Mouse (Mus musculus) midbrain, embryonic 16.5 days (tissue): ENCODE measurements around the gene Etv3. TPM values are rescaled to one million over a fixed set of nuclear protein-coding genes. Genes with fewer than 3 reads are reported as not detected.

ENCODE experiments used
- ATAC-seq: fragments of 200-750 bp; cut with Nextera tagmentation; 2 replicates; pipeline ENCODE4 v1.8.0; 2017; ENCODE audit warnings: moderate TSS enrichment
- H3K27ac ChIP-seq: fragments of 300-500 bp; sonication (generic); 2 replicates; pipeline ENCODE4 v1.5.1; 2014; ENCODE audit warnings: mild to moderate bottlenecking, low read length, mixed read lengths
- H3K27me3 ChIP-seq: fragments of 300-500 bp; sonication (generic); 2 replicates; pipeline ENCODE4 v1.6.1; 2014; ENCODE audit warnings: low read depth, low read length, mixed read lengths; ENCODE audit not compliant: control insufficient read depth, insufficient read depth
- H3K36me3 ChIP-seq: fragments of 300-500 bp; sonication (generic); 2 replicates; pipeline ENCODE4 v1.6.1; 2014; ENCODE audit warnings: mild to moderate bottlenecking, low read length, moderate library complexity, mixed read lengths; ENCODE audit not compliant: control insufficient read depth, insufficient read depth
- H3K4me1 ChIP-seq: fragments of 300-500 bp; sonication (generic); 2 replicates; pipeline ENCODE4 v1.6.1; 2014; ENCODE audit warnings: mild to moderate bottlenecking, low read length, mixed read lengths; ENCODE audit not compliant: control insufficient read depth, insufficient read depth
- H3K4me2 ChIP-seq: fragments of 300-500 bp; sonication (generic); 2 replicates; pipeline ENCODE4 v1.6.1; 2014; ENCODE audit warnings: mild to moderate bottlenecking, low read length, mixed read lengths
- H3K4me3 ChIP-seq: fragments of 300-500 bp; sonication (generic); 2 replicates; pipeline ENCODE4 v1.5.1; 2014; ENCODE audit warnings: low read depth, mild to moderate bottlenecking, low read length, moderate library complexity, mixed read lengths
- H3K9ac ChIP-seq: fragments of 300-500 bp; sonication (generic); 2 replicates; pipeline ENCODE4 v1.6.1; 2014; ENCODE audit warnings: low read depth, low read length, mixed read lengths
- H3K9me3 ChIP-seq: fragments of 300-500 bp; sonication (generic); replicated peaks from 2 replicates; pipeline ENCODE4 v1.6.1; 2014; ENCODE audit warnings: mild to moderate bottlenecking, low read length, mixed read lengths; ENCODE audit not compliant: control insufficient read depth, poor library complexity, severe bottlenecking
- WGBS: fragments of 180-500 bp; shearing (Covaris S2); extraction: QIAGEN DNeasy Blood & Tissue Kit; methylation state at CpG from one replicate; pipeline ENCODE4 v1.1.7; 2014; 5-methylcytosine and 5-hydroxymethylcytosine counted together
- polyA plus RNA-seq: library from polyadenylated mRNA; unstranded; fragments of >200 nt; fragmentation: Nextera tagmentation; extraction: Ambion mirVana; gene quantifications from 2 replicates; pipeline ENCODE4 v1.2.1, GENCODE M21; 2015

Gene Etv3
- polyA plus RNA-seq, 1 experiment from 2014 or later, result 9.7 TPM

- Histone ChIP-seq H3K27ac (no peak overlapping the region), H3K36me3 (peaks cover 40% of the 10 kb centered on the region), H3K27me3 (no peaks in the 10 kb centered on the region), H3K4me2 (no peak overlapping the region), H3K4me1 (peaks cover 15% of the 10 kb centered on the region), H3K9ac (no peak overlapping the region), H3K4me3 (no peak overlapping the region), H3K9me3 (no peaks in the 10 kb centered on the region)
- ATAC-seq, result no peak
- 94% methylated on average over 8 of the region's 8 CpGs for WGBS
Observed at GRCm38 (mm10) chr3:87528021-87528420, 2.8 kb downstream of the Etv3 start.

GRCm38 (mm10) chr3:87528841-87529240 lies 3.6 kb downstream of the Etv3 start:
- WGBS, result 94% methylated on average over 8 of the region's 8 CpGs
- Histone ChIP-seq H3K36me3 (peaks cover 43% of the 10 kb centered on the region), H3K4me2 (no peak overlapping the region), H3K27ac (no peak overlapping the region), H3K9ac (no peak overlapping the region), H3K9me3 (no peaks in the 10 kb centered on the region), H3K4me3 (no peak overlapping the region), H3K4me1 (peaks cover 15% of the 10 kb centered on the region), H3K27me3 (no peaks in the 10 kb centered on the region)
- ATAC-seq, result no peak

GRCm38 (mm10) chr3:87529568-87529967 lies 4.4 kb downstream of the Etv3 start:
- ATAC-seq, result no peak
- no peaks in the 10 kb centered on the region for H3K9me3 ChIP-seq
- H3K4me3 ChIP-seq, result no peak overlapping the region
- H3K4me1 ChIP-seq, result peaks cover 15% of the 10 kb centered on the region
- WGBS, result 95% methylated on average over 11 of the region's 11 CpGs
- no peak overlapping the region for H3K27ac ChIP-seq
- H3K27me3 ChIP-seq, result no peaks in the 10 kb centered on the region
- H3K4me2 ChIP-seq, result no peak overlapping the region
- no peak overlapping the region for H3K9ac ChIP-seq
- peaks cover 46% of the 10 kb centered on the region for H3K36me3 ChIP-seq

GRCm38 (mm10) chr3:87530234-87530633 lies 5.0 kb downstream of the Etv3 start:
- Histone ChIP-seq H3K4me1 (peaks cover 10% of the 10 kb centered on the region), H3K27me3 (no peaks in the 10 kb centered on the region), H3K4me2 (no peak overlapping the region), H3K36me3 (peaks cover 48% of the 10 kb centered on the region), H3K9ac (no peak overlapping the region), H3K27ac (no peak overlapping the region), H3K9me3 (no peaks in the 10 kb centered on the region), H3K4me3 (no peak overlapping the region)
- 94% methylated on average over 3 of the region's 3 CpGs for WGBS
- ATAC-seq, result no peak

- 95% methylated on average over 7 of the region's 7 CpGs for WGBS
- Histone ChIP-seq H3K4me1 (no peaks in the 10 kb centered on the region), H3K36me3 (peaks cover 63% of the 10 kb centered on the region), H3K4me2 (no peak overlapping the region), H3K9ac (no peak overlapping the region), H3K27me3 (no peaks in the 10 kb centered on the region), H3K4me3 (no peak overlapping the region), H3K9me3 (no peaks in the 10 kb centered on the region), H3K27ac (no peak overlapping the region)
- no peak for ATAC-seq
Observed at GRCm38 (mm10) chr3:87533667-87534378, 8.6 kb downstream of the Etv3 start.

GRCm38 (mm10) chr3:87538034-87538433 lies 12.8 kb downstream of the Etv3 start:
- Histone ChIP-seq H3K4me2 (no peak overlapping the region), H3K4me3 (no peak overlapping the region), H3K27ac (no peak overlapping the region), H3K27me3 (no peaks in the 10 kb centered on the region), H3K4me1 (no peaks in the 10 kb centered on the region; the same call in 1 of the 2 replicates), H3K36me3 (peaks cover 30% of the 10 kb centered on the region), H3K9ac (no peak overlapping the region), H3K9me3 (no peaks in the 10 kb centered on the region)
- WGBS, result 90% methylated on average over 10 of the region's 10 CpGs
- ATAC-seq, result no peak

- no peak overlapping the region for H3K27ac ChIP-seq
- WGBS, result 66% methylated on average over 11 of the region's 11 CpGs
- H3K4me3 ChIP-seq, result no peak overlapping the region
- H3K4me2 ChIP-seq, result no peak overlapping the region
- H3K27me3 ChIP-seq, result no peaks in the 10 kb centered on the region
- H3K36me3 ChIP-seq, result peaks cover 23% of the 10 kb centered on the region
- no peak for ATAC-seq
- no peak overlapping the region for H3K9ac ChIP-seq
- H3K9me3 ChIP-seq, result no peaks in the 10 kb centered on the region
- no peaks in the 10 kb centered on the region; the same call in 1 of the 2 replicates for H3K4me1 ChIP-seq
Observed at GRCm38 (mm10) chr3:87540028-87540675, 14.9 kb downstream of the Etv3 start.

- H3K27ac ChIP-seq, result no peak overlapping the region
- peaks cover 17% of the 10 kb centered on the region for H3K36me3 ChIP-seq
- H3K27me3 ChIP-seq, result no peaks in the 10 kb centered on the region
- H3K4me2 ChIP-seq, result no peak overlapping the region
- H3K9ac ChIP-seq, result no peak overlapping the region
- H3K4me1 ChIP-seq, result no peaks in the 10 kb centered on the region; the same call in 1 of the 2 replicates
- H3K4me3 ChIP-seq, result no peak overlapping the region
- no peaks in the 10 kb centered on the region for H3K9me3 ChIP-seq
- 14% methylated on average over 8 of the region's 8 CpGs for WGBS
- no peak for ATAC-seq
Observed at GRCm38 (mm10) chr3:87540714-87541113, 15.5 kb downstream of the Etv3 start.

GRCm38 (mm10) chr3:87542481-87543215 lies 17.4 kb downstream of the Etv3 start:
- H3K4me2 ChIP-seq, result no peak overlapping the region
- WGBS, result 18% methylated on average over 7 of the region's 7 CpGs

More at GRCm38 (mm10) chr3:87542481-87543215, 17.4 kb downstream of the Etv3 start:
- Histone ChIP-seq H3K4me3 (no peak overlapping the region), H3K4me1 (no peaks in the 10 kb centered on the region; the same call in 1 of the 2 replicates), H3K27me3 (no peaks in the 10 kb centered on the region), H3K36me3 (peaks cover 6% of the 10 kb centered on the region; the same call in 1 of the 2 replicates), H3K9ac (no peak overlapping the region), H3K27ac (no peak overlapping the region), H3K9me3 (no peaks in the 10 kb centered on the region)
- no peak for ATAC-seq
